Mouse (Mus musculus): Measurements from ENCODE around the gene Rnf20. TPM values are rescaled to one million over a fixed set of nuclear protein-coding genes. Genes with fewer than 3 reads are reported as not detected.
A peak's percentile ranks its signal among the peaks of the same experiment; 100 is the strongest.

Gene Rnf20
- total RNA-seq, 2 experiments from 2014 or later, result 77.1 to 86.5 TPM

DNA sequence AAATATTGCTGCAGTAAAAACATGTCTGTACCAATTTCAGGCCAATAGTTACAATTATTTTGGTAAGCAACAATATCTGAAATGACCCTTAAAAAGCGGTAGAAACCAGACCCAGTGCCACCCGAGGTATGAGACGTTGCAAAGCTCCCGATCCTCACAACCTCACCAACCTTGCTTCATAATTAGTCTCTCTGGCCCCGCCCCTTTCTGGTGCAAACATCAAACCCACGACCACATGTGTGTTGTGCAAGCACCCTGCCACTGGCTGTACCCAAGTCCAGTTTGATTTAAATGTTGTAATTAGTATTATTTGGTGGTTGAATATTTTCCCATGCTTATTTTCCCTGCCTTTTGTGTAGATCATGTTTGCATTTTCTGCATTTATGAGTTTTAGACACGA is 45.0 kb downstream of the Rnf20 start:
- DNase-seq (ENCODE audit: low spot score in 2 of 2), result no peak
- Histone ChIP-seq H3K4me3 (no peak overlapping the region), H3K27ac (no peak overlapping the region; the same call in 1 of the 2 replicates)
- TF ChIP-seq CTCF (conservative IDR thresholded peaks at IDR 0.05), result no peak

DNA sequence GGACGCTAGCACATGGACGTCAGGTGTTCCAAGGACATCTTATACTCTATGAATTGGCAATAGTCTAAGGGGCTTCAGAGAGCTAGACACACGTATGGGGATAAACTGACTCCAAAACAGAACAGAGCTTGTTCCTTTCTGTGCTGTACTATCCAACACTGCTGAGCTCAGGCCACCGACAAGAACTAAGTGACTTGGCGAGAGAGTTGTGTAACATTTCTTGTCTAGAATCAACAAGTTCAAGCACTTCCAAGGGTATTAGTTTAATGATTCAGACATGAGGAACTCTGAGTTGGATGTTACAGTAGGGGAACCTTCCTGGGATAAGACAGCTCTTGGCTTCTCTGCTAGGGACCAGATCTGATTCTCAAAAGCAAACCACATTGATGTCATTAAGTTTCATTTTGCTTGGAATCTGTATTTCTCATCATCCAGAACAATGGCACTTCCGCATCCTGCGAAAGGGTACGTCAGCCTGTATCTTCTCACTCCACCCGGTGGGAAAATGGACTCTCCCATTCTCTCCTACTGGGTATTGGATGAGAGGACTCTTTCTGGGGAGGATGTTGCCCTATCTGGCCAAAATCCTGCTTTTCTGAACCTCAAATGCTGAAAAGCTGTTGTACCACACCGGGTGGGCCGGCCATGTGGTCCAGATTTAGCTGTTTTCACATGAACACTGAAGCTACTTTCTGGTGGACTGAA is 48.5 kb downstream of the Rnf20 start:
- TF ChIP-seq CTCF (conservative IDR thresholded peaks at IDR 0.05), result no peak
- no peak for DNase-seq (ENCODE audit: low spot score in 2 of 2)
- Histone ChIP-seq H3K27ac (no peak overlapping the region), H3K4me3 (no peak overlapping the region)

DNA sequence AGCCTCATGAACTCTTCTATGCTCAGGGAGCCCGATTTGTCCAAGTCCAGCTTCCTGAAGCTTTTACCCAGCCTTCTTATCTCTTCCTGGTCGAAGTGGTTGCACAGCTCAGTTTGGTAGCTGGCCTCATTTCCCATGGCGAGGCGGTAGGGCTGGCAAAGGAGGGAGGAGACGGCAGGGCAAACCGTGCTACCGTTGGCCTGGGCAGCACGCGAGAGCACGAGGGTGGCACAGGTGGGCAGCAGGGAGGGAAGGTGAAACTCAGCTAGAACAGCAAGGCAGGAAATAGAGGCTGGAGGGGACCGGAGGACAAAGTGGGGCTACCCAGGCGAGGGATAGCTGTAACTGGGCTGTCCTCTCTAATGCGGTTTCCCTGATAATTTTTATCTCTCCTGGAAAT is 50.0 kb downstream of the Rnf20 start, which contains the start of gene Ppp3r2:
TSS of gene Ppp3r2 (minus strand) at position 213 of the 400 bp plus-strand sequence.
- H3K4me3 ChIP-seq, result no peak within 1 kb of the TSS
- DNase-seq (ENCODE audit: low spot score in 2 of 2), result no peak
- no peak for TF ChIP-seq CTCF (conservative IDR thresholded peaks at IDR 0.05)
- H3K27ac ChIP-seq, result no peak within 1 kb of the TSS

DNA sequence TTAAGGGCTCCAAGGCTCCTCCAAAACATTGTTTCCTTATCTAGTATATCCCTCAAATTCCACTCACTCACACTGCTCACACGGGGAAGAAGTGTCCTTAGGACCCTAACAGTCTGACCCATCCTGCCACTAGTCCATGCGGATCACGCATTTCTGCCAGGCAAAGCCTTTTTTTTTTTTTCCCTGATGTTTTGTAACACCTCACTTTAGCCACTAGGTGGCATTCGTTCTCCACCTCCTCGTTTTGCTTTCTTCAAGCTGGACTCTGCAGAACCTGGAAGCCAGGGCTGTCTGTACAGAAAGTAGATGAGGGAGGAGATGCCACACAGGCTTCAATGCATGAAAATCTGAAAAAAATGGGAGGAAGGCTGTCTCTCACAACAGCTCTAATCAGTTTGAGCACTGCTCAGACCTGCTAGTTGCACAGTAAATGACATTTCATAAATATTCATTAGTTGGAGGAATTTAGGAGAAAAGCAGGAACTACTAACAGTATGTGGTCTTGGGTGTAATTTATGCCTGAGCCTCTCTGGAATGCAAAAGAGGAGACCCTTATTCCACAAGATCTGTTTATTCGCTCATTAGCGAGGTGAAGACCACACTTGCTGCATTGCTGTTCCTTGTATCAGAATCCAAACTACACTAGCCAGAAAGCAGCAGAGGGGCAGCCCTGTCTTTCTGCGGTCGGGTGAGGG is 56.9 kb downstream of the Rnf20 start:
- peak; percentile 70 to 74 for DNase-seq (ENCODE audit: low spot score in 2 of 2)
- H3K4me3 ChIP-seq, result no peak overlapping the region
- 0 out of 2 replicates have a peak overlapping the region, but pooled peaks have one; percentile 51 for H3K27ac ChIP-seq
- peak; percentile 94 for TF ChIP-seq CTCF (conservative IDR thresholded peaks at IDR 0.05)

DNA sequence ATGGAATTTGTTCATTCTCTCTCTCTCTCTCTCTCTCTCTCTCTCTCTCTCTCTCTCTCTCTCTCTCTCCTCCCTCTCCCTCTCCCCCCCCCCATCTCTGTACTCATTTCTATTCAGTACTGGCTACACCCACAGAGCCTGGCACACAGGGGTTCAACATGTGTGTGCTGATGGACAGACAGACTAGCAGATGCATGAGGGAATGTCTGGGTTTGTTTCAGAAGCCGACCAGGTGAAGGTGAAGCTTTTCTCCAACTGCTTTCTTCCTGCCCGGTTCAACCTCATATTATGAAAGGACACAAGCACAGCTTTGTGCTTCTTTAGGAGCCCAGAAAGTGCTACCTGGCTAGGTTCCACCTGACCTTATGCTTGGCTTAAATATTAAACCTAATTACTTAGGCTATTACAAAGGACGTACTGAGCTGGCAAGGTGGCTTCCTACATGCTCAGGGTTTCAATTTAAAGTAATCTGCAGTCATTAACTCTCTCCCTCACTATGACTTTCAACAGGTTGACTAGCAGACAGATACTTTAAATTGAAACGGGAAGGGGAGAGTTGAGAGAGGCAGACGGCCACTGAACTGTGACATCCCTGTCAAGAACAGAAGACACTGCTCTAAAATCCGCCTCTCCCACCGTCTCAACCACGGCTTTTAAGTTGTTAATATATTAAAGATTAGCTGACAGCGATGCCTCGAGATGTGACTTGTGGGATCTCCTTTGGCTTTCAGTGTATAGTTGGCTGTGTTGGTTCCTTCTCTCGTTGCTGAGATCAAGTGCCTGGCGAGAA is 59.8 kb downstream of the Rnf20 start:
- H3K4me3 ChIP-seq, result no peak overlapping the region
- no peak for TF ChIP-seq CTCF (conservative IDR thresholded peaks at IDR 0.05)
- DNase-seq (ENCODE audit: low spot score in 2 of 2), result no peak

More for the DNA sequence above, 59.8 kb downstream of the Rnf20 start:
- H3K27ac ChIP-seq, result no peak overlapping the region

Other genes with a start within 250 kb of the Rnf20 start
- gene Acnat2, start 223.9 kb upstream of the Rnf20 start, total RNA-seq (2021), result not detected
- not detected for gene Acnat1, start 158.1 kb upstream of the Rnf20 start, total RNA-seq (2021)
- under 1 TPM in 1 of 2 experiments, not detected in 1; 0.36 TPM for gene Baat, start 125.4 kb upstream of the Rnf20 start, total RNA-seq (2021)
- 10 to 100 TPM; 31.9 to 33.3 TPM for gene Mrpl50, start 110.9 kb upstream of the Rnf20 start, total RNA-seq (2021)
- gene Zfp189, start 110.8 kb upstream of the Rnf20 start, total RNA-seq (2021), result 10 to 100 TPM; 29.1 to 36.6 TPM
- gene Aldob, start 82.5 kb upstream of the Rnf20 start, total RNA-seq (2021), result 1 to 10 TPM; 1.7 to 3.5 TPM
- gene Tmem246, start 34.1 kb upstream of the Rnf20 start, total RNA-seq (2021), result 10 to 100 TPM; 69.6 to 72.4 TPM
- under 1 TPM; 0.74 to 0.81 TPM for gene Ppp3r2, start 50.0 kb downstream of the Rnf20 start, total RNA-seq (2021)
- gene Grin3a, start 213.7 kb downstream of the Rnf20 start, total RNA-seq (2021), result 10 to 100 TPM; 33.4 to 34.6 TPM